Mouse (Mus musculus): ENCODE results near the gene Ppp2r5e. TPM values are rescaled to one million over a fixed set of nuclear protein-coding genes. Genes with fewer than 3 reads are reported as not detected.

The Ppp2r5e gene
- polyA plus RNA-seq, 1 experiment: 22.2 TPM

- H3K36me3 ChIP-seq (ENCODE audit: control insufficient read depth, insufficient read depth, low read length): no peaks in the 10 kb centered on the region
- no peak for DNase-seq
- no peaks in the 10 kb centered on the region for H3K27me3 ChIP-seq (ENCODE audit: control insufficient read depth, insufficient read depth, low read length)
- 93% methylated on average over 2 of the region's 2 CpGs for WGBS
- H3K4me1 ChIP-seq (replicated peaks; ENCODE audit: control insufficient read depth, insufficient read depth, low read length): peaks cover 12% of the 10 kb centered on the region
- TF ChIP-seq POLR2A (IDR thresholded peaks at IDR 0.05; ENCODE audit: control insufficient read depth, extremely low read depth, insufficient read depth, low read length, poor library complexity): no peak
- TF ChIP-seq CTCF (IDR thresholded peaks at IDR 0.05; ENCODE audit: borderline replicate concordance, control insufficient read depth, extremely low read depth, insufficient read depth, low read length, poor library complexity): no peak
- H3K27ac ChIP-seq (ENCODE audit: control insufficient read depth, insufficient read depth, low read length): no peak overlapping the region
- H3K4me3 ChIP-seq (ENCODE audit: control insufficient read depth, insufficient read depth, low read length): no peak overlapping the region
Measured at GRCm38 (mm10) chr12:75557813-75558212, 38.2 kb downstream of the Ppp2r5e start.

- Histone ChIP-seq H3K36me3 (ENCODE audit: control insufficient read depth, insufficient read depth, low read length) (no peaks in the 10 kb centered on the region), H3K27ac (ENCODE audit: control insufficient read depth, insufficient read depth, low read length) (no peak overlapping the region), H3K4me1 (replicated peaks; ENCODE audit: control insufficient read depth, insufficient read depth, low read length) (peaks cover 6% of the 10 kb centered on the region; the same call in 1 of the 2 replicates), H3K4me3 (ENCODE audit: control insufficient read depth, insufficient read depth, low read length) (no peak overlapping the region), H3K27me3 (ENCODE audit: control insufficient read depth, insufficient read depth, low read length) (no peaks in the 10 kb centered on the region)
- TF ChIP-seq CTCF (IDR thresholded peaks at IDR 0.05; ENCODE audit: borderline replicate concordance, control insufficient read depth, extremely low read depth, insufficient read depth, low read length, poor library complexity) (no peak), POLR2A (IDR thresholded peaks at IDR 0.05; ENCODE audit: control insufficient read depth, extremely low read depth, insufficient read depth, low read length, poor library complexity) (no peak)
- DNase-seq: no peak
- WGBS: 62% methylated on average over 3 of the region's 3 CpGs
Measured at GRCm38 (mm10) chr12:75555032-75555431, 41.0 kb downstream of the Ppp2r5e start.

- no peaks in the 10 kb centered on the region for H3K27me3 ChIP-seq (ENCODE audit: control insufficient read depth, insufficient read depth, low read length)
- H3K36me3 ChIP-seq (ENCODE audit: control insufficient read depth, insufficient read depth, low read length): no peaks in the 10 kb centered on the region
- peaks cover 4% of the 10 kb centered on the region; the same call in 1 of the 2 replicates for H3K4me1 ChIP-seq (replicated peaks; ENCODE audit: control insufficient read depth, insufficient read depth, low read length)
- no peak for DNase-seq
- no peak overlapping the region for H3K4me3 ChIP-seq (ENCODE audit: control insufficient read depth, insufficient read depth, low read length)
- 95% methylated on average over 3 of the region's 3 CpGs for WGBS
- TF ChIP-seq POLR2A (IDR thresholded peaks at IDR 0.05; ENCODE audit: control insufficient read depth, extremely low read depth, insufficient read depth, low read length, poor library complexity) (no peak), CTCF (IDR thresholded peaks at IDR 0.05; ENCODE audit: borderline replicate concordance, control insufficient read depth, extremely low read depth, insufficient read depth, low read length, poor library complexity) (no peak)
- H3K27ac ChIP-seq (ENCODE audit: control insufficient read depth, insufficient read depth, low read length): no peak overlapping the region
Measured at GRCm38 (mm10) chr12:75552296-75552695, 43.7 kb downstream of the Ppp2r5e start.

- Histone ChIP-seq H3K27ac (ENCODE audit: control insufficient read depth, insufficient read depth, low read length) (no peak overlapping the region), H3K36me3 (ENCODE audit: control insufficient read depth, insufficient read depth, low read length) (no peaks in the 10 kb centered on the region)
- WGBS: 96% methylated on average over 5 of the region's 5 CpGs
Measured at GRCm38 (mm10) chr12:75551671-75552070, 44.4 kb downstream of the Ppp2r5e start.

GRCm38 (mm10) chr12:75548999-75549398 is 47.0 kb downstream of the Ppp2r5e start:
- DNase-seq: no peak
- H3K27me3 ChIP-seq (ENCODE audit: control insufficient read depth, insufficient read depth, low read length): no peaks in the 10 kb centered on the region
- H3K4me3 ChIP-seq (ENCODE audit: control insufficient read depth, insufficient read depth, low read length): no peak overlapping the region
- no peak overlapping the region for H3K27ac ChIP-seq (ENCODE audit: control insufficient read depth, insufficient read depth, low read length)
- no peaks in the 10 kb centered on the region for H3K36me3 ChIP-seq (ENCODE audit: control insufficient read depth, insufficient read depth, low read length)
- no peak for TF ChIP-seq POLR2A (IDR thresholded peaks at IDR 0.05; ENCODE audit: control insufficient read depth, extremely low read depth, insufficient read depth, low read length, poor library complexity)
- no peak for TF ChIP-seq CTCF (IDR thresholded peaks at IDR 0.05; ENCODE audit: borderline replicate concordance, control insufficient read depth, extremely low read depth, insufficient read depth, low read length, poor library complexity)
- 97% methylated on average over 9 of the region's 9 CpGs for WGBS
- no peaks in the 10 kb centered on the region for H3K4me1 ChIP-seq (replicated peaks; ENCODE audit: control insufficient read depth, insufficient read depth, low read length)

More at GRCm38 (mm10) chr12:75551671-75552070, 44.4 kb downstream of the Ppp2r5e start:
- Histone ChIP-seq H3K4me1 (replicated peaks; ENCODE audit: control insufficient read depth, insufficient read depth, low read length) (peaks cover 4% of the 10 kb centered on the region; the same call in 1 of the 2 replicates), H3K27me3 (ENCODE audit: control insufficient read depth, insufficient read depth, low read length) (no peaks in the 10 kb centered on the region), H3K4me3 (ENCODE audit: control insufficient read depth, insufficient read depth, low read length) (no peak overlapping the region)
- DNase-seq: no peak
- TF ChIP-seq POLR2A (IDR thresholded peaks at IDR 0.05; ENCODE audit: control insufficient read depth, extremely low read depth, insufficient read depth, low read length, poor library complexity) (no peak), CTCF (IDR thresholded peaks at IDR 0.05; ENCODE audit: borderline replicate concordance, control insufficient read depth, extremely low read depth, insufficient read depth, low read length, poor library complexity) (no peak)

GRCm38 (mm10) chr12:75547174-75547573 is 48.9 kb downstream of the Ppp2r5e start:
- TF ChIP-seq POLR2A (IDR thresholded peaks at IDR 0.05; ENCODE audit: control insufficient read depth, extremely low read depth, insufficient read depth, low read length, poor library complexity) (no peak), CTCF (IDR thresholded peaks at IDR 0.05; ENCODE audit: borderline replicate concordance, control insufficient read depth, extremely low read depth, insufficient read depth, low read length, poor library complexity) (no peak)
- no peak overlapping the region for H3K27ac ChIP-seq (ENCODE audit: control insufficient read depth, insufficient read depth, low read length)
- H3K4me3 ChIP-seq (ENCODE audit: control insufficient read depth, insufficient read depth, low read length): no peak overlapping the region
- H3K4me1 ChIP-seq (replicated peaks; ENCODE audit: control insufficient read depth, insufficient read depth, low read length): no peaks in the 10 kb centered on the region
- no peaks in the 10 kb centered on the region for H3K36me3 ChIP-seq (ENCODE audit: control insufficient read depth, insufficient read depth, low read length)
- WGBS: 99% methylated on average over 3 of the region's 3 CpGs
- H3K27me3 ChIP-seq (ENCODE audit: control insufficient read depth, insufficient read depth, low read length): no peaks in the 10 kb centered on the region
- no peak for DNase-seq

GRCm38 (mm10) chr12:75546241-75546640 is 49.8 kb downstream of the Ppp2r5e start:
- 85% methylated on average over 5 of the region's 5 CpGs for WGBS
- no peak for DNase-seq

More at GRCm38 (mm10) chr12:75546241-75546640, 49.8 kb downstream of the Ppp2r5e start:
- no peaks in the 10 kb centered on the region for H3K27me3 ChIP-seq (ENCODE audit: control insufficient read depth, insufficient read depth, low read length)
- H3K27ac ChIP-seq (ENCODE audit: control insufficient read depth, insufficient read depth, low read length): no peak overlapping the region
- TF ChIP-seq POLR2A (IDR thresholded peaks at IDR 0.05; ENCODE audit: control insufficient read depth, extremely low read depth, insufficient read depth, low read length, poor library complexity): no peak
- no peak for TF ChIP-seq CTCF (IDR thresholded peaks at IDR 0.05; ENCODE audit: borderline replicate concordance, control insufficient read depth, extremely low read depth, insufficient read depth, low read length, poor library complexity)
- H3K4me1 ChIP-seq (replicated peaks; ENCODE audit: control insufficient read depth, insufficient read depth, low read length): no peaks in the 10 kb centered on the region
- no peak overlapping the region for H3K4me3 ChIP-seq (ENCODE audit: control insufficient read depth, insufficient read depth, low read length)
- no peaks in the 10 kb centered on the region for H3K36me3 ChIP-seq (ENCODE audit: control insufficient read depth, insufficient read depth, low read length)

Measured in thymus, adult 2 months (tissue).